Mouse (Mus musculus) limb, embryonic 14.5 days (tissue): ENCODE measurements around the gene Hist1h4k. TPM values are rescaled to one million over a fixed set of nuclear protein-coding genes. Genes with fewer than 3 reads are reported as not detected.
"Not testable (repeated sequence)": the region's sequence is repeated elsewhere in the genome, so short reads cannot be mapped to it uniquely, and the experiment has no call there.

ENCODE experiments used
- ATAC-seq: fragments of 200-750 bp; cut with Nextera tagmentation; 2 replicates; pipeline ENCODE4 v1.8.0; 2017; ENCODE audit warnings: low read depth, moderate number of reproducible peaks, moderate TSS enrichment; ENCODE audit not compliant: low FRiP score
- DNase-seq: peaks from one replicate; pipeline ENCODE4 v3.0.0-alpha.2; 2015; ENCODE audit warnings: low spot score
- H3K27ac ChIP-seq: fragments of 300-500 bp; sonication (generic); replicated peaks from 2 replicates; pipeline ENCODE4 v1.5.1; 2014; ENCODE audit warnings: low read depth, mild to moderate bottlenecking, low read length, moderate library complexity, mixed read lengths
- H3K27me3 ChIP-seq: fragments of 300-500 bp; sonication (generic); 2 replicates; pipeline ENCODE4 v1.6.1; 2014; ENCODE audit warnings: low read length, mixed read lengths; ENCODE audit not compliant: control insufficient read depth, insufficient read depth
- H3K36me3 ChIP-seq: fragments of 300-500 bp; sonication (generic); 2 replicates; pipeline ENCODE4 v1.6.1; 2014; ENCODE audit warnings: mild to moderate bottlenecking, low read length, moderate library complexity, mixed read lengths; ENCODE audit not compliant: control insufficient read depth, insufficient read depth
- H3K4me1 ChIP-seq: fragments of 300-500 bp; sonication (generic); 2 replicates; pipeline ENCODE4 v1.6.1; 2014; ENCODE audit warnings: antibody characterized with exemption, low read length, mixed read lengths; ENCODE audit not compliant: control insufficient read depth, insufficient read depth
- H3K4me2 ChIP-seq: fragments of 300-500 bp; sonication (generic); replicated peaks from 2 replicates; pipeline ENCODE4 v1.6.1; 2014; ENCODE audit warnings: low read depth, mild to moderate bottlenecking, low read length, moderate library complexity; ENCODE audit not compliant: severe bottlenecking
- H3K4me3 ChIP-seq: fragments of 300-500 bp; sonication (generic); replicated peaks from 2 replicates; pipeline ENCODE4 v1.5.1; 2014; ENCODE audit warnings: low read length
- H3K9ac ChIP-seq: fragments of 300-500 bp; sonication (generic); 2 replicates; pipeline ENCODE4 v1.6.1; 2014; ENCODE audit warnings: mild to moderate bottlenecking, low read depth, low read length, moderate library complexity; ENCODE audit not compliant: severe bottlenecking
- H3K9me3 ChIP-seq: fragments of 300-500 bp; sonication (generic); 2 replicates; pipeline ENCODE4 v1.6.1; 2016; ENCODE audit warnings: low read length; ENCODE audit not compliant: control insufficient read depth
- POLR2A ChIP-seq: fragments of 200-500 bp; IDR thresholded peaks from 2 replicates; pipeline ENCODE4 v1.8.0; 2012; ENCODE audit warnings: inconsistent platforms, mild to moderate bottlenecking, moderate library complexity, borderline replicate concordance; ENCODE audit not compliant: insufficient read depth, insufficient read length; ENCODE audit errors: extremely low read depth
- WGBS: fragments of 180-500 bp; shearing (Covaris S2); extraction: QIAGEN DNeasy Blood & Tissue Kit; methylation state at CpG from one replicate; pipeline ENCODE4 v1.1.7; 2014; 5-methylcytosine and 5-hydroxymethylcytosine counted together
- polyA plus RNA-seq, 2 experiments: library from polyadenylated mRNA; depleted of rRNA in 1 of 2; stranded (reverse) in 1 of 2; unstranded in 1 of 2; fragments of >200 nt; fragmentation: Nextera tagmentation in 1 of 2; extraction: Ambion mirVana in 1 of 2; gene quantifications; 2 replicates each; pipeline versions ENCODE4 v1.2.1 to v1.2.3; 2012 to 2014

Gene Hist1h4k
- polyA plus RNA-seq, 2 experiments, result 4.0 to 22.3 TPM

- ATAC-seq (no peak), DNase-seq (peak; percentile 18)
- no peaks in the 10 kb centered on the region for H3K27me3 ChIP-seq
- peak overlapping the region; percentile 79 for H3K27ac ChIP-seq
- H3K9ac ChIP-seq, result peak overlapping the region; percentile 50
- TF ChIP-seq POLR2A, result no peak
- 20% methylated on average over 11 of the region's 21 CpGs for WGBS
- no peaks in the 10 kb centered on the region for H3K36me3 ChIP-seq
- no peaks in the 10 kb centered on the region for H3K9me3 ChIP-seq
- peak overlapping the region; percentile 37 for H3K4me3 ChIP-seq
- peak overlapping the region; percentile 46 for H3K4me2 ChIP-seq
- peaks cover 27% of the 10 kb centered on the region for H3K4me1 ChIP-seq
Observed at GRCm38 (mm10) chr13:21787760-21788593, 37.7 kb upstream of the Hist1h4k start.

- H3K27me3 ChIP-seq, H3K36me3 ChIP-seq, H3K9me3 ChIP-seq: not testable (repeated sequence)
- TF ChIP-seq POLR2A, result peak; percentile 40; the same call in 1 of the 2 replicates
- Histone ChIP-seq H3K4me3 (peak within 1 kb of the TSS; percentile 37), H3K27ac (peak within 1 kb of the TSS; percentile 85), H3K9ac (peak within 1 kb of the TSS; percentile 52), H3K4me2 (peak within 1 kb of the TSS; percentile 50), H3K4me1 (peaks cover 27% of the 10 kb centered on the region)
- ATAC-seq (peak; percentile 91), DNase-seq (peak; percentile 99)
- WGBS, result under 1% methylated on average over 29 of the region's 63 CpGs
Observed at GRCm38 (mm10) chr13:21786899-21787629, 36.8 kb upstream of the Hist1h4k start, which contains the start of the genes Hist1h2an and Hist1h2bp. Hist1h2an (minus strand) TSS chr13:21787218. Hist1h2bp (plus strand) TSS chr13:21787461.

- H3K4me1 ChIP-seq, result peaks cover 27% of the 10 kb centered on the region
- TF ChIP-seq POLR2A, result peak; percentile 72; the same call in 1 of the 2 replicates
- ATAC-seq (no peak), DNase-seq (peak; percentile 50)
- peak overlapping the region; percentile 37 for H3K4me3 ChIP-seq
- no peaks in the 10 kb centered on the region for H3K9me3 ChIP-seq
- WGBS, result 11% methylated on average over 8 of the region's 8 CpGs
- peak overlapping the region; percentile 85 for H3K27ac ChIP-seq
- peak overlapping the region; percentile 50 for H3K4me2 ChIP-seq
- H3K9ac ChIP-seq, result peak overlapping the region; percentile 52
- H3K36me3 ChIP-seq, result no peaks in the 10 kb centered on the region
- H3K27me3 ChIP-seq, result no peaks in the 10 kb centered on the region
Observed at GRCm38 (mm10) chr13:21786189-21786898, 36.0 kb upstream of the Hist1h4k start.

DNA sequence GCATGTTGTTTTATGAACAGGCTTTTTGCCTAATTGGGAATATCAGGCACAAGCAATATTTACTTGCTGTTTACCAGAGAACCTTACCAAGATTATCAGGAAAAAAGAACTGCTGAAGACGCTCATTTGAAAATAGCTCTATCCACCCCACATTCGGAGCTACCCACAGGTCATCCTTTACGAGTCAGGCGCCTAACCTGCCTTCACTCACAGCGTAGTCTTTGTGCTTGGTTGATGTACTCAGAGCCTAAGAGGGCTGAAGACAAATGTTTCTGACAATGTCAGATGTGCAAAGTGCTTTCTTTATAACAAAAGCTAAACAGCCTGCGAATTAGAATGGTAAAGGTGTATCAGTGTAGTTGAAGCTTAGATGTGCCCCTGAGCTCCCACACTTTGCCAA lies 34.0 kb upstream of the Hist1h4k start:
- peak overlapping the region; percentile 72 for H3K4me2 ChIP-seq
- H3K4me3 ChIP-seq, result peak overlapping the region; percentile 36; the same call in 1 of the 2 replicates
- H3K27me3 ChIP-seq, result no peaks in the 10 kb centered on the region
- 27% methylated on average over 6 of the region's 6 CpGs for WGBS
- no peaks in the 10 kb centered on the region for H3K36me3 ChIP-seq
- DNase-seq, result no peak
- peaks cover 20% of the 10 kb centered on the region for H3K4me1 ChIP-seq
- peak overlapping the region; percentile 52 for H3K9ac ChIP-seq
- H3K27ac ChIP-seq, result peak overlapping the region; percentile 93
- H3K9me3 ChIP-seq, result no peaks in the 10 kb centered on the region
- no peak for ATAC-seq
- TF ChIP-seq POLR2A, result no peak
